Comparison of ENCODE assay signal across 17 mouse cellular contexts in genomic region chr19:17793457-17793856, GRCm38 (mm10). TPM values are rescaled to one million over a fixed set of nuclear protein-coding genes. Genes with fewer than 3 reads are reported as not detected.
"Had no signal": no experiment of that assay in that cellular context is flagged by ENCODE, and none has a peak within 500 bp of the region (broad histone marks: within the 10 kb centered on the region; RNA-seq: fewer than 3 reads in every experiment).

No protein-coding gene starts in this region.

- DNase-seq: lung, adult 18-20 months; lung, embryonic 14.5 days; lung, postnatal 10 days; lung, postnatal 36 days; midbrain, embryonic 14.5 days; right cerebral cortex, postnatal 14 days; thymus, adult 2 months; thymus, postnatal 25 days had no signal

- H3K9me3 ChIP-seq: megakaryocyte, embryonic 14.5 days; midbrain, embryonic 12.5 days; neural tube, embryonic 12.5 days; stomach, embryonic 15.5 days had no signal

- H3K4me3 ChIP-seq: megakaryocyte, embryonic 14.5 days; midbrain, embryonic 12.5 days; neural tube, embryonic 12.5 days; stomach, embryonic 15.5 days had no signal

- H3K9ac ChIP-seq: lung, embryonic 14.5 days; midbrain, embryonic 12.5 days; neural tube, embryonic 12.5 days; stomach, embryonic 15.5 days had no signal

- H3K27me3 ChIP-seq: megakaryocyte, embryonic 14.5 days; midbrain, embryonic 12.5 days; neural tube, embryonic 12.5 days; stomach, embryonic 15.5 days had no signal

- H3K27ac ChIP-seq: macrophage; midbrain, embryonic 12.5 days; neural tube, embryonic 12.5 days; stomach, embryonic 15.5 days; stomach, postnatal 0 days had no signal

- H3K4me2 ChIP-seq: lung, embryonic 14.5 days; midbrain, embryonic 12.5 days; neural tube, embryonic 12.5 days; stomach, embryonic 15.5 days had no signal

- H3K4me1 ChIP-seq: megakaryocyte, embryonic 14.5 days; midbrain, embryonic 12.5 days; neural tube, embryonic 12.5 days; stomach, embryonic 15.5 days had no signal

- H3K36me3 ChIP-seq: midbrain, embryonic 12.5 days; neural tube, embryonic 12.5 days; stomach, embryonic 15.5 days had no signal

RNA-seq across cellular contexts. Expression of gene Pcsk5, which starts 44.0 kb away (rescaled TPM):
- total RNA-seq: megakaryocyte progenitor cell, adult 5-6 weeks; monocyte, adult 5-6 weeks; neutrophil, adult 5-6 weeks had no signal
- polyA plus RNA-seq: macrophage had no signal
